Mouse (Mus musculus) embryonic facial prominence, embryonic 10.5 days (tissue): ENCODE data around the gene Trpm8. TPM values are rescaled to one million over a fixed set of nuclear protein-coding genes. Genes with fewer than 3 reads are reported as not detected.

Source experiments
- DNase-seq: peaks from one replicate; pipeline ENCODE4 v3.0.0-alpha.2; 2017; ENCODE audit warnings: low spot score
- H3K27ac ChIP-seq: fragments of 300-500 bp; sonication (generic); replicated peaks from 2 replicates; pipeline ENCODE4 v1.5.1; 2016; ENCODE audit warnings: mild to moderate bottlenecking
- H3K27me3 ChIP-seq: fragments of 300-500 bp; sonication (generic); replicated peaks from 2 replicates; pipeline ENCODE4 v1.6.1; 2016; ENCODE audit warnings: low read depth, mild to moderate bottlenecking; ENCODE audit not compliant: poor library complexity, severe bottlenecking
- H3K36me3 ChIP-seq: fragments of 300-500 bp; sonication (generic); replicated peaks from 2 replicates; pipeline ENCODE4 v1.6.1; 2016; ENCODE audit warnings: mild to moderate bottlenecking, moderate library complexity
- H3K4me1 ChIP-seq: fragments of 300-500 bp; sonication (generic); 2 replicates; pipeline ENCODE4 v1.6.1; 2016
- H3K4me3 ChIP-seq: fragments of 300-500 bp; sonication (generic); 2 replicates; pipeline ENCODE4 v1.5.1; 2016; ENCODE audit warnings: mild to moderate bottlenecking, moderate library complexity
- H3K9me3 ChIP-seq: fragments of 300-500 bp; sonication (generic); 2 replicates; pipeline ENCODE4 v1.6.1; 2016; ENCODE audit warnings: mild to moderate bottlenecking
- WGBS: fragments of 180-500 bp; shearing (Covaris S2); methylation state at CpG from one replicate; pipeline ENCODE4 v1.1.7; 2016; 5-methylcytosine and 5-hydroxymethylcytosine counted together
- polyA plus RNA-seq: library from polyadenylated mRNA; unstranded; fragments of >200 nt; fragmentation: Nextera tagmentation; extraction: Ambion mirVana; gene quantifications from 2 replicates; pipeline ENCODE4 v1.2.1, GENCODE M21; 2016

Gene Trpm8
- polyA plus RNA-seq, 1 experiment from 2014 or later = not detected

- Histone ChIP-seq H3K27ac (no peak overlapping the region), H3K9me3 (no peaks in the 10 kb centered on the region), H3K36me3 (no peaks in the 10 kb centered on the region), H3K4me3 (no peak overlapping the region), H3K4me1 (no peaks in the 10 kb centered on the region), H3K27me3 (no peaks in the 10 kb centered on the region)
- DNase-seq = no peak
- 85% methylated on average over 9 of the region's 9 CpGs for WGBS
These were observed 62.0 kb downstream of the Trpm8 start for GRCm38 (mm10) chr1:88339481-88339880.

- WGBS = 89% methylated on average over 3 of the region's 3 CpGs
- Histone ChIP-seq H3K9me3 (no peaks in the 10 kb centered on the region), H3K27me3 (no peaks in the 10 kb centered on the region), H3K27ac (no peak overlapping the region), H3K4me3 (no peak overlapping the region), H3K4me1 (no peaks in the 10 kb centered on the region), H3K36me3 (no peaks in the 10 kb centered on the region)
- DNase-seq = no peak
These were observed 65.2 kb downstream of the Trpm8 start for GRCm38 (mm10) chr1:88342615-88343014.

- H3K36me3 ChIP-seq = no peaks in the 10 kb centered on the region
- WGBS = 58% methylated on average over 3 of the region's 3 CpGs
- DNase-seq = no peak
These were observed 68.1 kb downstream of the Trpm8 start for GRCm38 (mm10) chr1:88345580-88345979.

GRCm38 (mm10) chr1:88348496-88349005 lies 71.1 kb downstream of the Trpm8 start:
- Histone ChIP-seq H3K27me3 (no peaks in the 10 kb centered on the region), H3K27ac (no peak overlapping the region), H3K9me3 (no peaks in the 10 kb centered on the region), H3K4me1 (no peaks in the 10 kb centered on the region), H3K4me3 (no peak overlapping the region), H3K36me3 (no peaks in the 10 kb centered on the region)
- 86% methylated on average over 5 of the region's 5 CpGs for WGBS
- DNase-seq = no peak

More at GRCm38 (mm10) chr1:88345580-88345979, 68.1 kb downstream of the Trpm8 start:
- no peaks in the 10 kb centered on the region for H3K27me3 ChIP-seq
- no peaks in the 10 kb centered on the region for H3K4me1 ChIP-seq
- no peak overlapping the region for H3K4me3 ChIP-seq
- H3K9me3 ChIP-seq = no peaks in the 10 kb centered on the region
- no peak overlapping the region for H3K27ac ChIP-seq

GRCm38 (mm10) chr1:88350761-88351160 lies 73.3 kb downstream of the Trpm8 start:
- 91% methylated on average over 9 of the region's 9 CpGs for WGBS
- no peaks in the 10 kb centered on the region for H3K4me1 ChIP-seq
- no peaks in the 10 kb centered on the region for H3K27me3 ChIP-seq
- H3K4me3 ChIP-seq = no peak overlapping the region
- H3K9me3 ChIP-seq = no peaks in the 10 kb centered on the region
- DNase-seq = no peak
- H3K36me3 ChIP-seq = no peaks in the 10 kb centered on the region
- no peak overlapping the region for H3K27ac ChIP-seq

GRCm38 (mm10) chr1:88355025-88355424 lies 77.6 kb downstream of the Trpm8 start:
- DNase-seq = no peak
- no peaks in the 10 kb centered on the region for H3K9me3 ChIP-seq
- WGBS = 88% methylated on average over 12 of the region's 12 CpGs
- no peaks in the 10 kb centered on the region for H3K27me3 ChIP-seq
- H3K36me3 ChIP-seq = no peaks in the 10 kb centered on the region
- no peak overlapping the region for H3K4me3 ChIP-seq
- H3K4me1 ChIP-seq = no peaks in the 10 kb centered on the region
- H3K27ac ChIP-seq = no peak overlapping the region

- 91% methylated on average over 3 of the region's 3 CpGs for WGBS
- Histone ChIP-seq H3K27me3 (no peaks in the 10 kb centered on the region), H3K4me3 (no peak overlapping the region), H3K4me1 (no peaks in the 10 kb centered on the region), H3K36me3 (no peaks in the 10 kb centered on the region), H3K27ac (no peak overlapping the region), H3K9me3 (no peaks in the 10 kb centered on the region)
- no peak for DNase-seq
These were observed 78.2 kb downstream of the Trpm8 start for GRCm38 (mm10) chr1:88355681-88356080.

- Histone ChIP-seq H3K27ac (no peak overlapping the region), H3K4me1 (no peaks in the 10 kb centered on the region), H3K4me3 (no peak overlapping the region), H3K9me3 (no peaks in the 10 kb centered on the region), H3K27me3 (no peaks in the 10 kb centered on the region), H3K36me3 (no peaks in the 10 kb centered on the region)
- no peak for DNase-seq
- WGBS = 85% methylated on average over 6 of the region's 6 CpGs
These were observed 79.2 kb downstream of the Trpm8 start for GRCm38 (mm10) chr1:88356616-88357015.

GRCm38 (mm10) chr1:88357458-88358090 lies 80.1 kb downstream of the Trpm8 start:
- no peaks in the 10 kb centered on the region for H3K4me1 ChIP-seq
- 52% methylated on average over 6 of the region's 6 CpGs for whole genome bisulfite sequencing
- H3K4me3 ChIP-seq = no peak overlapping the region
- H3K27ac ChIP-seq = peak overlapping the region; percentile 48; the same call in 1 of the 2 replicates
- no peaks in the 10 kb centered on the region for H3K27me3 ChIP-seq
- no peaks in the 10 kb centered on the region for H3K36me3 ChIP-seq
- H3K9me3 ChIP-seq = no peaks in the 10 kb centered on the region
- peak; percentile 74 for DNase-seq

GRCm38 (mm10) chr1:88358102-88358654 lies 80.7 kb downstream of the Trpm8 start:
- WGBS = 80% methylated on average over 7 of the region's 7 CpGs
- H3K36me3 ChIP-seq = no peaks in the 10 kb centered on the region
- H3K9me3 ChIP-seq = no peaks in the 10 kb centered on the region
- H3K27ac ChIP-seq = no peak overlapping the region
- H3K27me3 ChIP-seq = no peaks in the 10 kb centered on the region
- H3K4me1 ChIP-seq = no peaks in the 10 kb centered on the region
- no peak overlapping the region for H3K4me3 ChIP-seq
- DNase-seq = no peak

- H3K4me1 ChIP-seq = no peaks in the 10 kb centered on the region
- H3K9me3 ChIP-seq = no peaks in the 10 kb centered on the region
- WGBS = 79% methylated on average over 4 of the region's 4 CpGs
- no peaks in the 10 kb centered on the region for H3K36me3 ChIP-seq
- DNase-seq = no peak
- H3K4me3 ChIP-seq = no peak overlapping the region
- no peaks in the 10 kb centered on the region for H3K27me3 ChIP-seq
- no peak overlapping the region for H3K27ac ChIP-seq
These were observed 83.6 kb downstream of the Trpm8 start for GRCm38 (mm10) chr1:88361085-88361484.

- Histone ChIP-seq H3K27ac (no peak overlapping the region), H3K9me3 (0 out of 2 replicates have a peak, but pooled peaks cover 3% of the 10 kb centered on the region), H3K27me3 (no peaks in the 10 kb centered on the region), H3K4me3 (no peak overlapping the region), H3K4me1 (peaks cover 16% of the 10 kb centered on the region), H3K36me3 (no peaks in the 10 kb centered on the region)
- 80% methylated on average over 11 of the region's 11 CpGs for WGBS
- no peak for DNase-seq
These were observed 89.6 kb downstream of the Trpm8 start for GRCm38 (mm10) chr1:88366881-88367644.
